Mouse (Mus musculus) liver, postnatal 0 days (tissue): ENCODE data around the gene Rbp1.

Experiments used
- CTCF ChIP-seq: sonication (generic); IDR thresholded peaks from 2 replicates; pipeline ENCODE4 v1.5.1; 2016; ENCODE audit warnings: antibody characterized with exemption, low read depth
- EP300 ChIP-seq: IDR thresholded peaks from 2 replicates; pipeline ENCODE4 v1.6.1; 2016; ENCODE audit warnings: antibody characterized with exemption, low read depth, mild to moderate bottlenecking

- TF ChIP-seq CTCF = no peak
- TF ChIP-seq EP300 = 0 out of 2 replicates have a peak, but pooled peaks have one; percentile 31
These were observed 67.4 kb downstream of the Rbp1 start for GRCm38 (mm10) chr9:98490128-98490527.
